Mouse (Mus musculus) adrenal gland (tissue): ENCODE measurements around the gene Helz2.
"Not testable (repeated sequence)": the region's sequence is repeated elsewhere in the genome, so short reads cannot be mapped to it uniquely, and the experiment has no call there.

Experiments used
- intact Hi-C: fragments of 180-260 bp; cut with DNase I; formaldehyde crosslinking; loops from one replicate; pipeline ENCODE4 v1.15.1; 2025
- long read RNA-seq, 2 experiments: library from polyadenylated mRNA; unstranded; transcript quantifications; one replicate each; pipeline ENCODE4 v2.0.0; 2020; ENCODE audit warnings: borderline replicate concordance in 1 of 2; ENCODE audit not compliant: insufficient replicate concordance in 1 of 2

Gene Helz2
- long read RNA-seq, experiment 1, partial matches to known transcripts, result 2 of 2 reads
- long read RNA-seq, experiment 1, other reads (novel, unspliced or antisense), result 0 of 2 reads
- long read RNA-seq, experiment 2, partial matches to known transcripts, result 3 of 4 reads
- long read RNA-seq, experiment 2, other reads (novel, unspliced or antisense), result 1 of 4 reads

- intact Hi-C loops, result loop anchor here (5.0 kb wide), 1 partner anchor 54 kb away; the partner anchor contains the start of gene Ppdpf
Measured at GRCm38 (mm10) chr2:181241602-181242313, at the start of gene Helz2. Gene Helz2, minus strand, starts transcription at chr2:181242027.

GRCm38 (mm10) chr2:181290937-181291336, 49.1 kb upstream of the Helz2 start:
- intact Hi-C loops, result no loop called here

GRCm38 (mm10) chr2:181288691-181289090, 46.9 kb upstream of the Helz2 start:
- intact Hi-C loops, result no loop called here

GRCm38 (mm10) chr2:181287958-181288350, 46.1 kb upstream of the Helz2 start, which contains the start of gene Gmeb2:
Gene Gmeb2, minus strand, starts transcription at chr2:181288035.
- intact Hi-C loops, result not testable (repeated sequence)

GRCm38 (mm10) chr2:181287338-181287957, 45.6 kb upstream of the Helz2 start:
- intact Hi-C loops, result no loop called here

- intact Hi-C loops, result no loop called here
Measured at GRCm38 (mm10) chr2:181286629-181287337, 45.0 kb upstream of the Helz2 start.

- intact Hi-C loops, result no loop called here
Measured at GRCm38 (mm10) chr2:181279968-181280367, 38.1 kb upstream of the Helz2 start.

GRCm38 (mm10) chr2:181277866-181278265, 36.0 kb upstream of the Helz2 start:
- intact Hi-C loops, result no loop called here

GRCm38 (mm10) chr2:181276766-181277165, 34.9 kb upstream of the Helz2 start:
- intact Hi-C loops, result no loop called here

- intact Hi-C loops, result no loop called here
Measured at GRCm38 (mm10) chr2:181274639-181275038, 32.8 kb upstream of the Helz2 start.

GRCm38 (mm10) chr2:181273829-181274228, 32.0 kb upstream of the Helz2 start:
- intact Hi-C loops, result no loop called here

- intact Hi-C loops, result no loop called here
Measured at GRCm38 (mm10) chr2:181272092-181272491, 30.3 kb upstream of the Helz2 start.

- intact Hi-C loops, result no loop called here
Measured at GRCm38 (mm10) chr2:181266839-181267238, 25.0 kb upstream of the Helz2 start.

GRCm38 (mm10) chr2:181253248-181253647, 11.4 kb upstream of the Helz2 start:
- intact Hi-C loops, result no loop called here

- intact Hi-C loops, result no loop called here
Measured at GRCm38 (mm10) chr2:181251841-181252240, 10.0 kb upstream of the Helz2 start.

- intact Hi-C loops, result no loop called here
Measured at GRCm38 (mm10) chr2:181249217-181249616, 7.4 kb upstream of the Helz2 start.

GRCm38 (mm10) chr2:181245031-181245430, 3.2 kb upstream of the Helz2 start:
- intact Hi-C loops, result no loop called here

GRCm38 (mm10) chr2:181243706-181244394, 2.0 kb upstream of the Helz2 start:
- intact Hi-C loops, result loop anchor here (5.0 kb wide), 1 partner anchor 57 kb away; the partner anchor contains the start of gene Ppdpf

- intact Hi-C loops, result loop anchor here (5.0 kb wide), 1 partner anchor 55 kb away; the partner anchor contains the start of gene Ppdpf
Measured at GRCm38 (mm10) chr2:181242314-181242665, 463 bp upstream of the Helz2 start.

GRCm38 (mm10) chr2:181240806-181241440, 904 bp downstream of the Helz2 start:
- intact Hi-C loops, result loop anchor here (5.0 kb wide), 1 partner anchor 54 kb away; the partner anchor contains the start of gene Ppdpf
